Mouse (Mus musculus) cerebellum, adult (tissue): Measurements from ENCODE around the gene Aprt.
A peak's percentile ranks its signal among the peaks of the same experiment; 100 is the strongest.

Experiments used
- ATAC-seq: cut with Nextera tagmentation; 2 replicates; pipeline ENCODE4 v1.9.2; 2017; ENCODE audit warnings: mild to moderate bottlenecking, moderate library complexity, mixed read lengths; ENCODE audit not compliant: insufficient number of reproducible peaks, low FRiP score, low TSS enrichment

Aprt gene

GRCm38 (mm10) chr8:122576648-122577022 lies at the start of gene Aprt:
TSS of gene Aprt (minus strand) at chr8:122576909.
- peak; percentile 86 for ATAC-seq

DNA sequence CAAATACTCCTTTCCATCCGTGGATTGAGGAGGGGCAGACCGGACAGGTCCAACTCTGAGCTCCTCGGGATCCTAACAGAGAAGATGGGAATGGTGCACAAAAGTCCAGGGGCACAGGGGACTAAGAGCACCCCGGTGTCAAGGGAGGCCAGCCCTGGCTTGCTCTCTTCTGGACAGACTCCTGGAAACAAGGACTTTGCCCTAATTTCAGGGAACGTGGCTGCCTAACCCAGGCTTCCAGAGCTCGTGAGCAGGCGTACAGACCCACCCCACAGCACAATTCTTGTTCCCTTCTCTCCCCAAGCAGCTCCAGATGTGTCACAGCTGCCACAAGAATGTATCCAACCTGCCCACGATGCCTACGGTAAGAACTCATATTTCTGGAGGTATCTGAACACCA lies 49.1 kb upstream of the Aprt start:
- no peak for ATAC-seq

- ATAC-seq, result no peak
These were observed 47.9 kb upstream of the Aprt start for GRCm38 (mm10) chr8:122624653-122625052.

GRCm38 (mm10) chr8:122623844-122624642 lies 47.3 kb upstream of the Aprt start:
- no peak for ATAC-seq

DNA sequence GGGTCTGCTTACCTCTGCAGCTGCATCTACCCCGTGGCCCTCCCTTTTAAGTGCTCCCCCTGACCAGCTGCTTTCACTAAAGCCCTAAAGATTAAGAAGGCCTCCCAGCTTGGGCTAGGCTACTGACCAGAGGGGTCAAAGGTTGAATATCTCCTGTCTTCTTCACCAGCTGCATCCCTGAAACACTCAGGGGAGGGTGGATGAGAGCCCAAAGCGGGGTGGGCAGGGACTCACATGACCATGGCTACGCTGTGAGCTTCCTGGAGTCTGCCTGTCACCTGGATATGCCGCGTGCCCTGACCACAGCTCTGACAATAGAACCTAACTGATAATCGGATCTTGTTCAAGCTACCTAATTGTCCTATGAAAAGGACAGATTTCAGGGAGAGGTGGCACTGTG lies 46.0 kb upstream of the Aprt start, which contains the start of gene Pabpn1l:
Gene Pabpn1l (minus strand): TSS at position 13 of the 400 bp plus-strand sequence.
- ATAC-seq, result no peak

DNA sequence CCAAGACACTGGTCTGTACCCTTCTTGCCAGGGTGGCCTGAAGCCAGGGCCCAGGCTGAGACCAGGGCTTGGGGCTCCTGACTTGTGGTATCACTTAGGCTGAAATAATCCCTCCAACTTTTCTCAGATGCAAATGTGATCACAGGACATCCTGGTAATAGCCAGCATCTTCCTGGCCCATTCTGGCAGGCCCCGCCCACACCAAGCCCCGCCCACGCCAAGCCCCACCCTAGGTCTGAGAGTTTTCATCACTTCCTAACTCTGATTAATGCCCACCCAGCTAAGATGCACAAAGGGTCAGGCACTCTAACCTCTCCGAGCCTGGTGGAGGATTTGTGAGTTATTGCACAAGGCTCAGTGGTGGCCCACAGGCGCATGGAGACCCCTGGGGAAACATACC lies 43.7 kb upstream of the Aprt start:
- ATAC-seq, result no peak

- ATAC-seq, result no peak
These were observed 42.1 kb upstream of the Aprt start for GRCm38 (mm10) chr8:122618660-122619378.

DNA sequence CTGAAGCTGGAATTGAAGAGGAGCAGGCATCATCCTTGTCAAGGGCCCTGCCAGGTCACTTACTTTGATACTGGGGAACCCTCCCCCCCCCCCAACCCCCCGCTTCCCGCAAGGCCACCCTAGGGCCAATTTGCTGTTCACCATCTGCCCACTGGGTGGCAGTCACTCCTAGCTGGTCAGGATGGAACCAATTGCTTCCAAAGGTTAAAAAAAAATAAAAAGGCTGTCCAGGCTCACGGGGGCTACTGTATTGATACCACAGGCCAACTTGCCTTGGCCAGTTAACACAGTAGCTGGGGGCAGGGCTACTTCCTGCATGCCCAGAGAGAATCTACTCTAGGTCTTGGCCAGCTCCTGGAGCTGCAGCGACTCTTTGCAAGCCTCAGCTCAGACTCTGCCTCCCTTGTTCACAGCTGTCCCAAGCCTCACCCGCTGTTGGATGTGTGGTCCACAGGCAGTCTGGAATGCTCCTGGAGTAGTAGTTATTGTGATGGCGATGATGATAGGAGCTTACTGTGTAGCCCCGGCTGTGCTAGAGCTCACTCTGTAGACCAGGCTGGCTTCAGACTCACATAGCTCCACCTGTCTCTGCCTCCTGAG lies 41.3 kb upstream of the Aprt start:
- peak; percentile 53; the same call in 1 of the 2 replicates for ATAC-seq

DNA sequence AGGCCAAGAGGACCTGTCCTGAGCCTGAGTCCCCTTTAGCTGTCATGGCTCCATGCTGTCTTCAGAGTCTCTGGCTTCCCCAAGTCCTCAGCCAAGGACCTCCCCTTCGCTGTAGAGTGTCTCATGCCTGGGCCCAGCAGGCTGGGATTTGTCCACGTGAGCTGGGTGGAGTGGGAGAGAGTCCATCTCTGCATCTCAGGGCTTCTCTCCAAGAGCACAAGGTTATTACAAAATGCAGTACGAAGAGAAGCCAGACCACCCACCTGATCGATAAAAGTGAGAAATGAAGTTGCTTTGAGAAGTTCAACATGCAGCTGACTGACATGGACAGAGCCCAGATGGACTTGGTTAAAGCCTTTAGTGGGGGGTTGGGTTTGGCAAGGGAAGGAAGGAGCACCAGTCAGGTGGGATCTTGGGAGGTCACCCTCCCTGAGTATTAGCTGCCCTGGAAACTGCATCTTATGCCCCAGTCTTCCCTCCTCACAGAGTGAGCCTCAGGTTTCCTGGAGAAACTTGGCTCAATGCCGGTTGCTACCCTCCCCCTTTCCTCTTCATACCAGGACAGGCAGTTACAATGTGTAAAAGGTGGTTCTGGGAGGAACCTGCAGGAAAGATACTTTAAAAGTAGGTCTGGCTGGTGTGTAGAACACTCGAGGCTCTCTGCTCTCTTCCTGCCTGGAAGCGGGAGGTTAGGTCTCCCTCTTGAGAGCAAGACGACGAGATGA lies 39.6 kb upstream of the Aprt start:
- ATAC-seq, result no peak

DNA sequence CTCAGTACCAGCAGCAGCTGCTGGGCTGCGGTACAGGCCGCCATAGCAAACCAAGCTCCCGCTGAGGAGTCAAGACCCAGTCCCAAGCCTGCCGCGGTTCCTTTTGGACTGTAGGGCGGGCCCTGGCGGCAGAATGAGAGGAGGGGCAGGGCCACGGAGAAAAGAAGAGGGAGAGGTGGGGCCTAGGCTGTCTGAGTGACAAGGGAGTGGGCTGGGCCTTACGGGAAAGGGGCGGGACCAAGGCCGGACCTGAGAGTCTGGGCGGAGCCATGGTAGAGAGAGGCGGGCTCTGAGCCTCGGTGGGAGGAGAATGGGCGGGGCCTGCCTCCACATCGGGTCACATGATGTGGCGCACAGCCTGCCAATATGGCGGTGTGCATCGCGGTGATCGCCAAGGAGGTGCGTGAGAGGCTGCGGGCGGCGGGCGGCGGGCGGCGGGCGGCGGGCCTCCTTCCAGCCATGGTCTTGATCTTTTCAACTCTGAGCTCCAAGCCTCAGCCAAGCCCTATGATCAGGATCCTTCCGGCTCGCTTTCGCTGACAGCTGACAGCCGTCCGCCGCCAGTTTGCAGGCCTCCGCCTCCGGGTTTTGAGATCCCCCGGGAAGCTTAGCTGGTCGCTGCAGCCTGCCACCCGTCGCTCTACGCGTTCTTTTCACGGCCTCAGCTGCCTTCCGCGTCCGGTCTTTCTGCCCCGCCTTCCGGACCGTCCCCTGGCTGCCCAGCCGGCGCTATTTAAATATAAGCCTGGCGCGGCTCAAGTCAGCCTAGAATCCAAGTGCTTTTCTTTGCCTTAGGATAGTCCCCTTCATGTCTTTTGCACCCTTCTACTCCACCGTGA lies 34.8 kb upstream of the Aprt start, which contains the start of the genes Galns and Trappc2l:
Gene Galns (minus strand): TSS at position 169 of the 839 bp plus-strand sequence.
Gene Trappc2l (plus strand): TSS at position 346 of the 839 bp plus-strand sequence.
- ATAC-seq, result peak; percentile 86

GRCm38 (mm10) chr8:122610612-122611277 lies 34.0 kb upstream of the Aprt start:
- no peak for ATAC-seq

DNA sequence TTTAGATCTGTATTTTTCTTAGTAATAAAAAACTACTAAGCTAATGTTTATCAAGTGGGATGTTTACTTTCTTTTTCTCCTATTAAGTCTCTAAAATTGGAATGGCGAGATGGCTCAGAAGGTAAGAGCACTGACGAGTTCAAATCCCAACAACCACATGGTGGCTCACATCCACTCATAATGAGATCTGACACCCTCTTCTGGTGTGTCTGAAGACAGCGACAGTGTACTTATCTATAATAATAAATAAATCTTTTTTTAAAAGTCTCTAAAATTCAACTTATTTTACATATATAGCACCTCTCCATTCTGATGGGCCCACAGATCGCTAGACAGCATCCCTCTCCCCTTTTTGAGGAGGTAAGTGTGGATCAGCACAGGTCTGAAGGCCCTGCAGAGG lies 33.5 kb upstream of the Aprt start:
- no peak for ATAC-seq

- no peak for ATAC-seq
These were observed 30.1 kb upstream of the Aprt start for GRCm38 (mm10) chr8:122606810-122607209.

DNA sequence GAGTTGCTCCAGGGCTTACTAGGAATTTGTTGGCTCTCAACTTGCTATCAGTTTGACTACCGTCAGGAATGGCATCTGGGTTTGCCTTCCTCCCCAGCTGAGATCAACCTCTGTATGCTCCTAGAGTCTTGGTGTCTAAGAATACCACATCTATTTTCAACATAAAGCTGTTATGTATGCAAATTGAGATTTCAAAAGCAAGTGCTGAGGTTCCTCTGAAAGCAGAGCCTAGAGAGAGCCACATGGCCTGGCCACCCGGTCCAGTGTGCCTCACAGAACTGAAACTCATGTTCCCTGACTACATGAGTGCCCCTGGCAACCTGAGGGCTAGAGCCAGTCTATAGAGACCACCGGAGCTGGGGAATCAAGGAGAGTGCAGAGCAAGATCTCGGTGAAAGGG lies 28.7 kb upstream of the Aprt start:
- ATAC-seq, result no peak

DNA sequence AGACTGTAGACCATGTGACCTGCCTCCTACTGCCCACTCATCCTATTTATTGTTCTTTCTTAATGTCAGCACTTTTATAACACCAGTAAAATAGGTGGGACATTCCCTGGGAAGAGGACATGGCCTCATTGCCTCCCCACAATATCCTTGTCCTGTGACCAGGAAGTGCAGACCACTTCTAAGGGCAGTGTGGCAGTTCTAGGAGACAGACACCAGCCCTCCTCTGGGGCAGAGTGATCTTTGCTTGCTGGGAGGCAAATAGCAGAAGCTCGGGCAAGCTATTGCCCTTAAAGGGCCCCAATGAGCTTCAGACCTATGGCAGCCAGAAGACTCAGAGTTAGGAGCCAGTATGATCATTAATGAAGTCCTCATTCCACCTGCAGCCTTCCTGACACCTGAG lies 27.9 kb upstream of the Aprt start:
- no peak for ATAC-seq

- no peak for ATAC-seq
These were observed 24.0 kb upstream of the Aprt start for GRCm38 (mm10) chr8:122600666-122601065.

- ATAC-seq, result no peak
These were observed 19.3 kb upstream of the Aprt start for GRCm38 (mm10) chr8:122596031-122596430.

DNA sequence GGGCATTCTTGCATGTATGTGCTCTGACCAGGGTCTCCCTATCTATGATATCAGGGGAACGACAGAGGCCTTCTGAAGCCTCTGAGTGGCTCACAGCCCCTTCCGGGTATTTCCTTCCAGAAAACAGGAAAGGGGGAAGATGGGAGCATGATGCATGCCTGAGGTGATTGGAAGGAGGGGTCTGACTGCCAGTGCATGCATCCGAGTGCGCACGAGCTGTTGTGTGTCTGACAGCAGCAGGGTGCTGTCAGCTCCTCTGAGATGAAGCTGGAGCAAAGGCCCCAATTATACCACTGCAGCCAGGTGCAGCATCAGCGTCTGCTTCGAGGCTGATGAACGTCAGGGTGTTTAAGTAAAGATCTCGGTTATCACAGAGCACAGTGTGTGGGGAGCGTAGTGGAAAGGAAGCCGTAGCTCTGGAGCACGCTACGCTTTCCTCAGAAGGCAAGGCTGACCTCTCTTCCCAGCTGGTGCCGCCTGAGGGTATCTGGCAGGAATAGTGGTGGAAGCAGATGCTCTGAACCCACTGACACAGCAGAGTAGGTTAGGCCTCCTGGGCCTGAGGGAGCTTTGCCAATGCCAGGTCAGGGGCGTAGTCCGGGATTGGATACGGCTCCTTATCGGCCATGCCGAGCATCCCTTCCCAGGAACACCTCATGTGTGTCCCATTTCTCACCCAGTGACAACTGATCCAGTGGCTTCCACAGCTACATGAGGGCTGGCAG lies 17.2 kb upstream of the Aprt start:
- peak; percentile 69; the same call in 1 of the 2 replicates for ATAC-seq
